Mouse (Mus musculus) midbrain, postnatal 0 days (tissue): ENCODE measurements around the gene Ncapd3. TPM values are rescaled to one million over a fixed set of nuclear protein-coding genes. Genes with fewer than 3 reads are reported as not detected.

Experiments
- ATAC-seq: fragments of 200-750 bp; cut with Nextera tagmentation; 2 replicates; pipeline ENCODE4 v1.8.0; 2017; ENCODE audit warnings: moderate number of reproducible peaks, mild to moderate bottlenecking, moderate TSS enrichment, moderate library complexity; ENCODE audit not compliant: low FRiP score
- DNase-seq: peaks from one replicate; pipeline ENCODE4 v3.0.0-alpha.2; 2015; ENCODE audit warnings: low spot score
- H3K27ac ChIP-seq: fragments of 300-500 bp; sonication (generic); 2 replicates; pipeline ENCODE4 v1.5.1; 2014; ENCODE audit warnings: low read depth, mild to moderate bottlenecking, low read length, mixed read lengths
- H3K27me3 ChIP-seq: fragments of 300-500 bp; sonication (generic); 2 replicates; pipeline ENCODE4 v1.6.1; 2014; ENCODE audit warnings: low read length, control low read depth, mixed read lengths; ENCODE audit not compliant: insufficient read depth
- H3K36me3 ChIP-seq: fragments of 300-500 bp; sonication (generic); 2 replicates; pipeline ENCODE4 v1.6.1; 2014; ENCODE audit warnings: low read length, control low read depth, mixed read lengths; ENCODE audit not compliant: insufficient read depth
- H3K4me1 ChIP-seq: fragments of 300-500 bp; sonication (generic); 2 replicates; pipeline ENCODE4 v1.6.1; 2014; ENCODE audit warnings: mild to moderate bottlenecking, control low read depth, antibody characterized with exemption, low read length, mixed read lengths; ENCODE audit not compliant: insufficient read depth
- H3K4me2 ChIP-seq: fragments of 300-500 bp; sonication (generic); 2 replicates; pipeline ENCODE4 v1.6.1; 2014; ENCODE audit warnings: low read depth, mild to moderate bottlenecking, low read length, mixed read lengths; ENCODE audit not compliant: poor library complexity, severe bottlenecking
- H3K4me3 ChIP-seq: fragments of 300-500 bp; sonication (generic); 2 replicates; pipeline ENCODE4 v1.5.1; 2014; ENCODE audit warnings: low read depth, mild to moderate bottlenecking, low read length, moderate library complexity
- H3K9ac ChIP-seq: fragments of 300-500 bp; sonication (generic); replicated peaks from 2 replicates; pipeline ENCODE4 v1.6.1; 2014; ENCODE audit warnings: mild to moderate bottlenecking, low read length, moderate library complexity, mixed read lengths; ENCODE audit not compliant: poor library complexity, severe bottlenecking
- H3K9me3 ChIP-seq: fragments of 300-500 bp; sonication (generic); 2 replicates; pipeline ENCODE4 v1.6.1; 2016; ENCODE audit warnings: low read length, control low read depth
- CTCF ChIP-seq: IDR thresholded peaks from 2 replicates; pipeline ENCODE4 v1.5.1; 2016; ENCODE audit warnings: antibody characterized with exemption, mild to moderate bottlenecking
- WGBS: fragments of 180-500 bp; shearing (Covaris S2); extraction: QIAGEN DNeasy Blood & Tissue Kit; methylation state at CpG from one replicate; pipeline ENCODE4 v1.1.7; 2014; 5-methylcytosine and 5-hydroxymethylcytosine counted together
- polyA plus RNA-seq: library from polyadenylated mRNA; unstranded; fragments of >200 nt; fragmentation: Nextera tagmentation; extraction: Ambion mirVana; gene quantifications from 2 replicates; pipeline ENCODE4 v1.2.1, GENCODE M21; 2015
- total RNA-seq: library from RNA; depleted of rRNA; stranded (reverse); fragments of >200 nt; gene quantifications from 2 replicates; pipeline ENCODE4 v1.2.3, GENCODE M21; 2014

The Ncapd3 gene
- total and polyA plus RNA-seq, 2 experiments from 2014 or later = 7.3 to 20.2 TPM

DNA sequence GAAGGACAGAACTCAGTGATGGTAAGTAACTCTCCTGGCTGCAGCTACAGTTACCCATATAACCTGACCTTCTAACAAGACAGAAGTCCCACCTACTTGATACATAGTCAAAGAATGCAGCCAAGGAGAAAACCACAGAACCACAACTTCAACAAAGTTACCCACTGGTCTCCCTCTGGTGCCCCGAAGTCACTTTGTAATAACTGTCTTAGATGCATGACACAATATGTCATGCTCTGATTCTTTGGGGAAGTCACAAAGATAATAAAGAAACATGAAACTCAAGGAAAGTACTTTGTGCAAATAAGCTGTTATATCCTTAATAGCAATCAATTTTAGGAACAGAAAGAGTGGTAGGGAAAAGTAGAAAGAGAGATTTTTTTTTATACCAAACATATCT, 3.3 kb upstream of the Ncapd3 start:
- ATAC-seq (no peak), DNase-seq (no peak)
- H3K9ac ChIP-seq = no peak overlapping the region
- WGBS = 78% methylated on average over 1 of the region's 1 CpGs
- H3K27ac ChIP-seq = no peak overlapping the region
- H3K27me3 ChIP-seq = no peaks in the 10 kb centered on the region
- TF ChIP-seq CTCF = no peak
- no peaks in the 10 kb centered on the region for H3K9me3 ChIP-seq
- 0 out of 2 replicates have a peak, but pooled peaks cover 3% of the 10 kb centered on the region for H3K36me3 ChIP-seq
- peaks cover 16% of the 10 kb centered on the region; the same call in 1 of the 2 replicates for H3K4me1 ChIP-seq
- peak overlapping the region; percentile 76 for H3K4me2 ChIP-seq
- no peak overlapping the region; the same call in 1 of the 2 replicates for H3K4me3 ChIP-seq

DNA sequence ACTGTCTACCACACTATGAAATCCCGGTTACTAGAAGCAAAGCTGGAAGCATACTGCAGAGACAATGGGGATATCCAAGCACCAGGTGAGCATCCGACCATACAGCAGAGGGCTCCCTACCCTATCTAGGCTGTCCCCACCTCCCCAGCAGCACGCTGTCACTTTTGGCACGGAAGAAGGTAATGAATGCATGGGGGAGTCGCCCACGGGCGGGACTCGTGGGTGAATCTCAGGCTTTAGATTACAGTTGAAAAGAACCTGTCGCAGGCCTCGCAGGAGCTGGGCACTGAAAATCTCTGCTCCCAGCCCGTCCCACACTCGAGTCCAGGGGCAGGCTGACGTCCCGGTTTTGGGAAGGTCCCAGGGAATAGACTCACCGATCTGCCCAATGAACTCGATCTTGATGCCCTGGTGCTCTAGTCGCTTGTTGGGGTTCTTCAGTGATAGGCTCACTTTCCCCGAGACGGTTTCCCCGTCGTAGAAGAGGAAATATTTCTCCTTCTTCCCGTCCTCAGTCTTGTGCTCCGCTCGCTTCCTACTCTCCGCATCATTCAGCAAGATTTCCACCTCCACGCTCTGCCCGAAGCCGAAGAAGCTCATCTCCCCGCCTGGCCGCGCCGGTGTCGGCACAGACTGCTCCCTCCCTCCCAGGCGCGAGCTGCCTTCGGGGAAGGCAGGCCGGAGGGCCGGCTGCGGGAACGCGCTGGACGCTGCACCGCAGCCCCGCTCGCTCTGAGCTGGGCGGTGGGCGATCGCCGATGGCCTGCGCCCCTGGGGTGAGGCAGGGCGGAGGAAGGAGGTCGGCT, 750 bp upstream of the Ncapd3 start:
- peak; percentile 60 for TF ChIP-seq CTCF
- peak overlapping the region; percentile 89 for H3K27ac ChIP-seq
- H3K4me1 ChIP-seq = peaks cover 16% of the 10 kb centered on the region; the same call in 1 of the 2 replicates
- no peaks in the 10 kb centered on the region for H3K36me3 ChIP-seq
- H3K9me3 ChIP-seq = no peaks in the 10 kb centered on the region
- H3K27me3 ChIP-seq = no peaks in the 10 kb centered on the region
- peak; percentile 65 for DNase-seq
- peak; percentile 36 for ATAC-seq
- peak overlapping the region; percentile 95 for H3K9ac ChIP-seq
- peak overlapping the region; percentile 89 for H3K4me3 ChIP-seq
- under 1% methylated on average over 52 of the region's 52 CpGs for WGBS
- peak overlapping the region; percentile 76 for H3K4me2 ChIP-seq

DNA sequence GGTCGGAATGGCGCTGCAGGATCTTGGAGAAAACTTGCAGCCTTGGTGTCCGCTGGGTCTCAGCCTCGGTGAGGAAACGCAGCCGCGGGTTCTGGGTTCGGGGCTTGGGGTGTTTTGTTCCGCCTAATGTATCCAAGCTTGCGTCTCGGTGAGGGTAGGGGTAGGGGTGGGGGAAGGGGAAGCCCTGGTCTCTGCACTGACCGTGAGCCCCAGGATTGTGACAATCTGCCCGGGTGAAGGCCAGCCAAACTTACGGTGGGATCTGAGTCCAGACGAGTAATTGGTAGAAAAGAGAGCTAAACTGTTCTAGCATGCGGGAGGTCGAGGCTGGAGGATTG, 757 bp downstream of the Ncapd3 start:
- Histone ChIP-seq H3K9me3 (no peaks in the 10 kb centered on the region), H3K9ac (peak overlapping the region; percentile 70), H3K27me3 (no peaks in the 10 kb centered on the region), H3K36me3 (no peaks in the 10 kb centered on the region), H3K4me3 (peak overlapping the region; percentile 89), H3K27ac (no peak overlapping the region), H3K4me1 (peaks cover 16% of the 10 kb centered on the region; the same call in 1 of the 2 replicates), H3K4me2 (peak overlapping the region; percentile 80)
- ATAC-seq (peak; percentile 20; the same call in 1 of the 2 replicates), DNase-seq (no peak)
- under 1% methylated on average over 17 of the region's 17 CpGs for WGBS
- no peak for TF ChIP-seq CTCF

DNA sequence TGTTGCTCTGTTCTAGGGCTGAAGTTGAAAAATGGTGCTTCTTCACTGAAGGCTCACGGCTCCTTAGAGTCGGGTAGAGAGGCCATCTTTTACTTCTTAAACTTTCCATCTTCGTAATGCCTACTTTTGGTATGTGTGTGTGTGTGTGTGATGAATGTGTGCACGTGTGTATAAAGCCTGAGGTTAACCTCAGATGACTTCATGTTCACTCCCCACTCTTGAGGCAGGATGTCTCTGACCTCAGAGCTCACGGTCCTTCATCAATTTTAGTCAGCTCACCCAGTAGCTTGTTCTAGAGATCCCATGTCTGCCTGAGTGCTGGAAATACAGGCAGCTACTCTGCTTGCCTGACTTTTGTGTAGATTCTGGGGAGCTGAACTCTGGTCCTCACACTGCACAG, 13.9 kb downstream of the Ncapd3 start:
- Histone ChIP-seq H3K27me3 (no peaks in the 10 kb centered on the region), H3K4me2 (no peak overlapping the region), H3K27ac (no peak overlapping the region), H3K4me1 (no peaks in the 10 kb centered on the region), H3K9me3 (no peaks in the 10 kb centered on the region), H3K36me3 (peaks cover 55% of the 10 kb centered on the region; the same call in 1 of the 2 replicates), H3K4me3 (no peak overlapping the region), H3K9ac (no peak overlapping the region)
- DNase-seq = no peak
- 98% methylated on average over 5 of the region's 5 CpGs for WGBS
- no peak for ATAC-seq
- no peak for TF ChIP-seq CTCF

DNA sequence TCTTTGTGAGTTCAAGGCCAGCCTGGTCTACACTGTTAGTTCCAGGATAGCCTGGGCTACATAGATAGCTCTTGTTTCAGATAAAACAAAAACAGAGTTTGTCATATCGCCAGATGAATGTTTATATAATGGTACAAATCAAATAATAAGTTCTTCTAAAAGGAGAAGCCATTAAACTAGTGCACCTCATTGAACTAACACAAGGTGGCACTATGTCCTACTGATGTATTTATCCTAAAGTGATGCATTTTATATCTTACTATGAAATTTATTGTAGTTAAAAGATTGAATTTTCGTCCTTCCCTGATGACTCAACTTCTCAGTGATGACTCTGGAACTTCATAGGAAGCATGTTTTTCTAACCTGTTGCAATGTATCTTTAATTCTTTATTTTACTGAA, 19.5 kb downstream of the Ncapd3 start:
- Histone ChIP-seq H3K27me3 (no peaks in the 10 kb centered on the region), H3K4me3 (no peak overlapping the region), H3K27ac (no peak overlapping the region), H3K9me3 (no peaks in the 10 kb centered on the region), H3K9ac (no peak overlapping the region), H3K36me3 (peaks cover 60% of the 10 kb centered on the region), H3K4me2 (no peak overlapping the region), H3K4me1 (no peaks in the 10 kb centered on the region)
- 90% methylated on average over 2 of the region's 2 CpGs for WGBS
- DNase-seq (peak; percentile 1), ATAC-seq (no peak)
- TF ChIP-seq CTCF = peak; percentile 64

DNA sequence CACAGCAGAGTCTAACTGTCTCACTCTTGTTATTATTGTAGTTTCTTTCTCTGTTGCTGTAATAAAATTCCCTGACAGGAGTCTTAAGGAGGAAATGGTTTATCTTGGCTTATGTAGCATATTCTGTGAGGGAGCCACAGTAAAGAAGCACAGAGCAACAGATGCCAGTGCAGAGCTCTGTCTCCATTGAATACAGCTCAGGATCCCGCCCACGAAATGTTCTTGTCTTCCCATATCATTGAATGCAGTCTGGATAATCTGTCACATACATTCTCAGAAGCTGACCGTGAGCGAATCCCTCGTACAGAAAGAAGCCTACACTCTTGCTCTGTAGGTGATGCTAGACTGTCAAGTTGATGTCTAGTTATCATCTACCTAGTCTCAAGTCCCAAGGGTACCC, 28.4 kb downstream of the Ncapd3 start:
- H3K27ac ChIP-seq = no peak overlapping the region
- DNase-seq (no peak), ATAC-seq (no peak)
- no peaks in the 10 kb centered on the region for H3K9me3 ChIP-seq
- 96% methylated on average over 5 of the region's 5 CpGs for WGBS
- no peaks in the 10 kb centered on the region for H3K4me1 ChIP-seq
- H3K27me3 ChIP-seq = no peaks in the 10 kb centered on the region
- H3K9ac ChIP-seq = no peak overlapping the region
- H3K4me2 ChIP-seq = no peak overlapping the region
- no peak overlapping the region for H3K4me3 ChIP-seq
- no peak for TF ChIP-seq CTCF
- H3K36me3 ChIP-seq = peaks cover 57% of the 10 kb centered on the region
